Mouse (Mus musculus) lung, embryonic 16.5 days (tissue): ENCODE measurements around the gene Tbc1d8b. TPM values are rescaled to one million over a fixed set of nuclear protein-coding genes. Genes with fewer than 3 reads are reported as not detected.

ENCODE experiments used
- ATAC-seq: fragments of 200-750 bp; cut with Nextera tagmentation; 2 replicates; pipeline ENCODE4 v1.8.0; 2017; ENCODE audit warnings: low read depth, mild to moderate bottlenecking, moderate library complexity
- H3K27ac ChIP-seq: fragments of 300-500 bp; sonication (generic); 2 replicates; pipeline ENCODE4 v1.5.1; 2014; ENCODE audit warnings: mild to moderate bottlenecking, control low read depth, low read length
- H3K27me3 ChIP-seq: fragments of 300-500 bp; sonication (generic); 2 replicates; pipeline ENCODE4 v1.6.1; 2014; ENCODE audit warnings: low read depth, low read length, mixed read lengths; ENCODE audit not compliant: control insufficient read depth, insufficient read depth
- H3K36me3 ChIP-seq: fragments of 300-500 bp; sonication (generic); 2 replicates; pipeline ENCODE4 v1.6.1; 2014; ENCODE audit warnings: low read length; ENCODE audit not compliant: control insufficient read depth, insufficient read depth
- H3K4me1 ChIP-seq: fragments of 300-500 bp; sonication (generic); replicated peaks from 2 replicates; pipeline ENCODE4 v1.6.1; 2014; ENCODE audit warnings: low read length, mixed read lengths; ENCODE audit not compliant: control insufficient read depth, insufficient read depth
- H3K4me2 ChIP-seq: fragments of 300-500 bp; sonication (generic); 2 replicates; pipeline ENCODE4 v1.6.1; 2014; ENCODE audit warnings: low read depth, low read length, control low read depth
- H3K4me3 ChIP-seq: fragments of 300-500 bp; sonication (generic); 2 replicates; pipeline ENCODE4 v1.5.1; 2014; ENCODE audit warnings: mild to moderate bottlenecking, low read length, control low read depth
- H3K9ac ChIP-seq: fragments of 300-500 bp; sonication (generic); 2 replicates; pipeline ENCODE4 v1.6.1; 2014; ENCODE audit warnings: low read length, control low read depth
- H3K9me3 ChIP-seq: fragments of 300-500 bp; sonication (generic); 2 replicates; pipeline ENCODE4 v1.6.1; 2016; ENCODE audit warnings: low read length; ENCODE audit not compliant: control insufficient read depth
- WGBS: fragments of 180-500 bp; shearing (Covaris S2); extraction: QIAGEN DNeasy Blood & Tissue Kit; methylation state at CpG from one replicate; pipeline ENCODE4 v1.1.7; 2014; 5-methylcytosine and 5-hydroxymethylcytosine counted together
- polyA plus RNA-seq: library from polyadenylated mRNA; unstranded; fragments of >200 nt; fragmentation: Nextera tagmentation; extraction: Ambion mirVana; gene quantifications from 2 replicates; pipeline ENCODE4 v1.2.1, GENCODE M21; 2015

Gene Tbc1d8b
- polyA plus RNA-seq, 1 experiment from 2014 or later: 4.9 TPM

GRCm38 (mm10) chrX:139794072-139794845, 109.5 kb downstream of the Tbc1d8b start:
- Histone ChIP-seq H3K4me1 (no peaks in the 10 kb centered on the region; the same call in 1 of the 2 replicates), H3K27me3 (peaks cover 2% of the 10 kb centered on the region; the same call in 1 of the 2 replicates), H3K36me3 (no peaks in the 10 kb centered on the region), H3K4me2 (no peak overlapping the region), H3K9me3 (no peaks in the 10 kb centered on the region), H3K9ac (no peak overlapping the region), H3K27ac (no peak overlapping the region), H3K4me3 (no peak overlapping the region)
- WGBS: 60% methylated on average over 7 of the region's 7 CpGs
- ATAC-seq: no peak

GRCm38 (mm10) chrX:139796037-139796436, 111.2 kb downstream of the Tbc1d8b start:
- 88% methylated on average over 6 of the region's 6 CpGs for WGBS
- Histone ChIP-seq H3K27me3 (peaks cover 2% of the 10 kb centered on the region; the same call in 1 of the 2 replicates), H3K9ac (no peak overlapping the region), H3K4me3 (no peak overlapping the region), H3K27ac (no peak overlapping the region), H3K36me3 (no peaks in the 10 kb centered on the region), H3K4me1 (no peaks in the 10 kb centered on the region; the same call in 1 of the 2 replicates), H3K4me2 (no peak overlapping the region), H3K9me3 (no peaks in the 10 kb centered on the region)
- ATAC-seq: no peak

GRCm38 (mm10) chrX:139797875-139798274, 113.1 kb downstream of the Tbc1d8b start:
- Histone ChIP-seq H3K4me3 (no peak overlapping the region), H3K9ac (no peak overlapping the region), H3K4me2 (no peak overlapping the region), H3K27me3 (peaks cover 2% of the 10 kb centered on the region; the same call in 1 of the 2 replicates), H3K36me3 (no peaks in the 10 kb centered on the region), H3K4me1 (no peaks in the 10 kb centered on the region), H3K27ac (no peak overlapping the region), H3K9me3 (no peaks in the 10 kb centered on the region)
- WGBS: 43% methylated on average over 9 of the region's 9 CpGs
- ATAC-seq: no peak

- no peak overlapping the region for H3K27ac ChIP-seq
- no peak overlapping the region for H3K9ac ChIP-seq
- H3K9me3 ChIP-seq: no peaks in the 10 kb centered on the region
- ATAC-seq: no peak
- no peaks in the 10 kb centered on the region for H3K4me1 ChIP-seq
- H3K27me3 ChIP-seq: peaks cover 2% of the 10 kb centered on the region; the same call in 1 of the 2 replicates
- no peaks in the 10 kb centered on the region for H3K36me3 ChIP-seq
- no peak overlapping the region for H3K4me3 ChIP-seq
- no peak overlapping the region for H3K4me2 ChIP-seq
- WGBS: 77% methylated on average over 3 of the region's 3 CpGs
Measured at GRCm38 (mm10) chrX:139799953-139800352, 115.2 kb downstream of the Tbc1d8b start.

GRCm38 (mm10) chrX:139800406-139800878, 115.6 kb downstream of the Tbc1d8b start, which contains the start of gene Cldn2:
Gene Cldn2 (plus strand): TSS chrX:139800828.
- WGBS: 60% methylated on average over 8 of the region's 8 CpGs

More at GRCm38 (mm10) chrX:139800406-139800878, 115.6 kb downstream of the Tbc1d8b start, which contains the start of gene Cldn2:
- no peaks in the 10 kb centered on the region for H3K9me3 ChIP-seq
- H3K27ac ChIP-seq: no peak within 1 kb of the TSS
- H3K36me3 ChIP-seq: no peaks in the 10 kb centered on the region
- no peak within 1 kb of the TSS for H3K4me2 ChIP-seq
- no peak for ATAC-seq
- H3K4me1 ChIP-seq: no peaks in the 10 kb centered on the region
- H3K27me3 ChIP-seq: peaks cover 2% of the 10 kb centered on the region; the same call in 1 of the 2 replicates
- H3K4me3 ChIP-seq: no peak within 1 kb of the TSS
- H3K9ac ChIP-seq: no peak within 1 kb of the TSS

Other genes starting within 250 kb of the Tbc1d8b start
- gene D330045A20Rik, start 204.6 kb upstream of the Tbc1d8b start, polyA plus RNA-seq: 0.94 and 1.6 TPM in 2 replicates
- gene Rnf128, start 121.7 kb upstream of the Tbc1d8b start, polyA plus RNA-seq: 5.9 and 7.0 TPM in 2 replicates
- 0.26 TPM in 1 of 2 replicates, not detected in the other for gene Gm15013, start 29.5 kb downstream of the Tbc1d8b start, polyA plus RNA-seq
- gene Ripply1, start 97.4 kb downstream of the Tbc1d8b start, polyA plus RNA-seq: 0.28 TPM in 1 of 2 replicates, not detected in the other
- gene Cldn2, start 115.8 kb downstream of the Tbc1d8b start, polyA plus RNA-seq: 0.29 and 0.62 TPM in 2 replicates
- 13.6 and 13.9 TPM in 2 replicates for gene Morc4, start 186.7 kb downstream of the Tbc1d8b start, polyA plus RNA-seq